Mouse (Mus musculus): ENCODE results near the gene Ip6k1.

The Ip6k1 gene

DNA sequence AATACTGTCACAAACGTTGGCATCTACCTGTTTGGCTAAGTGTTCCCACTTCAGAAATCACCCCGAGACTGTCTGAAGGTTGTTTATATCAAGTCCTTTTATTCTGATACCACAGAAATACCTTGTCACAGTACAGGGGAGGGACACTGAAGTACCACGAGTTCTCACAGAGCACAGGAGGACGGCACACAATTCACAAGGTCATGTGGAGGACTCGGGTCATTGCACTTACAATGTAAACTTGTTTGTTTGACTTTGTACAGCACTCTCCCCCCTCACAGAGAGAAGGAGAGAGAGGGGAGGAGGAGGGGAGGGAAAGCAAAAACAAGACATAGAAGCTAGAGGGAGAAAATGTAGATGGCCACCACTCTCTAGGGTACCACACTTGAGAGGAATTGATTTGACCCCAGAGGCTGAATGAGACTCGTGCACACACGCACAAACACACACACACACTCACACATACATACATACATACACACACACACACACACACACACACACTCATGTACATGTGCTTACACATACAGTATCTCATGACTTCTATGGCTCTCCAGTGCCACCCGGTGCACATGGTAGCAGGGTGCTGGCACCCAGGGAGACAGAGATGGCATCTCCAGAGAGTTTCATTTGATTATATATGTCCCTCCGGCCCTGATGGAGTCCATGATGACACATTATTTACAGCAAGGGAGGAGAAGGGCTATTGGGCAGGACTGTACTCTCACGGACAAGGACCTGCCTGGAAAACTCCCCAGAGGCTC is 93.8 kb downstream of the Ip6k1 start:
- DNase-seq (ENCODE audit: low spot score in 2 of 2): no peak
